13 mouse cellular contexts compared by ENCODE assay signal in genomic region chr16:76540328-76540923, GRCm38 (mm10).
DNase-seq lines count a peak whose midpoint lies in the region; ATAC-seq and TF ChIP-seq lines count a peak whose summit lies in the region.
"Had no signal": no experiment of that assay in that cellular context is flagged by ENCODE, and none has a peak within 500 bp of the region (broad histone marks: within the 10 kb centered on the region; RNA-seq: fewer than 3 reads in every experiment).

No protein-coding gene starts in this region.

- no peak for ATAC-seq in embryonic facial prominence, embryonic 11.5 days (replicated peaks; ENCODE audit: insufficient number of reproducible peaks, low FRiP score, low TSS enrichment, low read depth)
- 0 out of 2 replicates have a peak, but pooled peaks have one; percentile 35 for ATAC-seq in lung, embryonic 15.5 days (ENCODE audit: borderline replicate concordance, extremely low read depth, low FRiP score, low TSS enrichment)
- peak; percentile 52 for ATAC-seq in intestine, postnatal 0 days

- peak; percentile 26 for DNase-seq in embryonic facial prominence, embryonic 11.5 days (ENCODE audit: low spot score)
- DNase-seq in embryonic facial prominence, embryonic 10.5 days (ENCODE audit: low spot score) = no peak
- DNase-seq in lung, postnatal 36 days = no peak
- DNase-seq in brain, embryonic 14.5 days (ENCODE audit: low read depth) = peak; percentile 20
- no peak for DNase-seq in left cerebral cortex, adult 2 months (ENCODE audit: extremely low spot score in 1 of 2, low spot score in 2 of 2)
- DNase-seq in heart, adult 9 months (ENCODE audit: low spot score in 2 of 2) = no peak
- DNase-seq: cerebellum, postnatal 25 days had no signal

- no peaks in the 10 kb centered on the region for H3K27me3 ChIP-seq in embryonic facial prominence, embryonic 11.5 days (ENCODE audit: control insufficient read depth, insufficient read depth, low read length)
- no peaks in the 10 kb centered on the region for H3K27me3 ChIP-seq in embryonic facial prominence, embryonic 10.5 days (replicated peaks; ENCODE audit: low read depth, poor library complexity, severe bottlenecking)
- no peaks in the 10 kb centered on the region for H3K27me3 ChIP-seq in lung, embryonic 15.5 days
- H3K27me3 ChIP-seq in intestine, postnatal 0 days (replicated peaks; ENCODE audit: control insufficient read depth, insufficient read depth, low read length) = no peaks in the 10 kb centered on the region
- H3K27me3 ChIP-seq: neural tube, embryonic 15.5 days; Patski had no signal

- no peaks in the 10 kb centered on the region for H3K36me3 ChIP-seq in embryonic facial prominence, embryonic 11.5 days (replicated peaks; ENCODE audit: control insufficient read depth, insufficient read depth, low read depth, low read length)
- H3K36me3 ChIP-seq in embryonic facial prominence, embryonic 10.5 days (replicated peaks) = no peaks in the 10 kb centered on the region
- H3K36me3 ChIP-seq in lung, embryonic 15.5 days = no peaks in the 10 kb centered on the region
- no peaks in the 10 kb centered on the region for H3K36me3 ChIP-seq in intestine, postnatal 0 days (ENCODE audit: control insufficient read depth, insufficient read depth)
- H3K36me3 ChIP-seq: neural tube, embryonic 15.5 days had no signal

- WGBS in embryonic facial prominence, embryonic 11.5 days = 45% methylated on average over 8 of the region's 8 CpGs
- WGBS in embryonic facial prominence, embryonic 10.5 days = 45% methylated on average over 8 of the region's 8 CpGs
- WGBS in lung, embryonic 15.5 days = 64% methylated on average over 8 of the region's 8 CpGs
- 51% methylated on average over 8 of the region's 8 CpGs for WGBS in intestine, postnatal 0 days

- no peak for TF ChIP-seq POLR2A in brain, embryonic 14.5 days (IDR thresholded peaks at IDR 0.05; ENCODE audit: borderline replicate concordance, extremely low read depth, insufficient read depth, insufficient read length, poor library complexity, severe bottlenecking)

- H3K9me3 ChIP-seq in embryonic facial prominence, embryonic 11.5 days (replicated peaks; ENCODE audit: control insufficient read depth, low read length) = no peaks in the 10 kb centered on the region
- H3K9me3 ChIP-seq in embryonic facial prominence, embryonic 10.5 days = no peaks in the 10 kb centered on the region
- no peaks in the 10 kb centered on the region for H3K9me3 ChIP-seq in lung, embryonic 15.5 days
- no peaks in the 10 kb centered on the region for H3K9me3 ChIP-seq in intestine, postnatal 0 days (ENCODE audit: control insufficient read depth)
- H3K9me3 ChIP-seq: neural tube, embryonic 15.5 days had no signal

- intact Hi-C loops in left cerebral cortex, adult 2 months (cut with DNase I) = no loop called here

- H3K4me2 ChIP-seq in embryonic facial prominence, embryonic 11.5 days (ENCODE audit: low read depth, low read length) = no peak overlapping the region
- no peak overlapping the region for H3K4me2 ChIP-seq in lung, embryonic 15.5 days
- no peak overlapping the region for H3K4me2 ChIP-seq in intestine, postnatal 0 days (replicated peaks; ENCODE audit: low read depth)
- H3K4me2 ChIP-seq: hindbrain, embryonic 14.5 days; liver, embryonic 11.5 days; neural tube, embryonic 15.5 days had no signal

- H3K27ac ChIP-seq in embryonic facial prominence, embryonic 11.5 days (replicated peaks; ENCODE audit: low read depth, low read length) = no peak overlapping the region
- no peak overlapping the region for H3K27ac ChIP-seq in embryonic facial prominence, embryonic 10.5 days (replicated peaks)
- no peak overlapping the region for H3K27ac ChIP-seq in lung, embryonic 15.5 days
- no peak overlapping the region for H3K27ac ChIP-seq in intestine, postnatal 0 days (ENCODE audit: low read depth, low read length)
- no peak overlapping the region for H3K27ac ChIP-seq in left cerebral cortex, adult 2 months
- H3K27ac ChIP-seq: hindbrain, embryonic 14.5 days; neural tube, embryonic 15.5 days had no signal

- H3K4me3 ChIP-seq in embryonic facial prominence, embryonic 11.5 days (ENCODE audit: low read depth, low read length) = no peak overlapping the region
- no peak overlapping the region for H3K4me3 ChIP-seq in embryonic facial prominence, embryonic 10.5 days
- H3K4me3 ChIP-seq in lung, embryonic 15.5 days = no peak overlapping the region
- no peak overlapping the region for H3K4me3 ChIP-seq in intestine, postnatal 0 days (ENCODE audit: low read depth, low read length)
- no peak overlapping the region for H3K4me3 ChIP-seq in left cerebral cortex, adult 2 months
- H3K4me3 ChIP-seq: neural tube, embryonic 15.5 days had no signal

- no peaks in the 10 kb centered on the region for H3K4me1 ChIP-seq in embryonic facial prominence, embryonic 11.5 days (ENCODE audit: control insufficient read depth, insufficient read depth, low read length)
- peaks cover 29% of the 10 kb centered on the region for H3K4me1 ChIP-seq in embryonic facial prominence, embryonic 10.5 days
- peaks cover 9% of the 10 kb centered on the region for H3K4me1 ChIP-seq in lung, embryonic 15.5 days
- H3K4me1 ChIP-seq in intestine, postnatal 0 days (replicated peaks; ENCODE audit: control insufficient read depth, insufficient read depth, low read length) = no peaks in the 10 kb centered on the region; the same call in none of the 2 replicates

- TF ChIP-seq CTCF in brain, embryonic 14.5 days (IDR thresholded peaks at IDR 0.05; ENCODE audit: borderline replicate concordance, extremely low read depth, insufficient read depth, insufficient read length) = no peak
- no peak for TF ChIP-seq CTCF in intestine, postnatal 0 days (IDR thresholded peaks at IDR 0.05; ENCODE audit: low read depth)
- no peak for TF ChIP-seq CTCF in left cerebral cortex, adult 2 months (IDR thresholded peaks at IDR 0.05)

- H3K9ac ChIP-seq in embryonic facial prominence, embryonic 11.5 days (replicated peaks; ENCODE audit: low read length) = no peak overlapping the region
- no peak overlapping the region for H3K9ac ChIP-seq in lung, embryonic 15.5 days
- H3K9ac ChIP-seq in intestine, postnatal 0 days (ENCODE audit: low read depth, low read length) = no peak overlapping the region
- H3K9ac ChIP-seq: hindbrain, embryonic 14.5 days; neural tube, embryonic 15.5 days had no signal

Comparison
In these comparisons a context has a peak if more than half of its experiments do, and no peak if none do; other contexts are left out.
1. DNase-seq: peak in embryonic facial prominence, embryonic 11.5 days (single experiment) and brain, embryonic 14.5 days (single experiment); none in embryonic facial prominence, embryonic 10.5 days (single experiment), lung, postnatal 36 days (single experiment), left cerebral cortex, adult 2 months (0 of 2) and heart, adult 9 months (0 of 2).